Mouse (Mus musculus): ENCODE measurements around the gene Ifnar1. TPM values are rescaled to one million over a fixed set of nuclear protein-coding genes. Genes with fewer than 3 reads are reported as not detected.
A peak's percentile ranks its signal among the peaks of the same experiment; 100 is the strongest.
"Not testable (repeated sequence)": the region's sequence is repeated elsewhere in the genome, so short reads cannot be mapped to it uniquely, and the experiment has no call there.

The Ifnar1 gene
- 10 to 100 TPM; 83.8 to 92.7 TPM for total RNA-seq (2021)

- intact Hi-C loops (cut with DNase I), result no loop called here
- peak; percentile 99 for DNase-seq
These were observed at the start of gene Ifnar1 for GRCm38 (mm10) chr16:91484808-91485700. Ifnar1 (plus strand) TSS chr16:91485238.

- DNase-seq, result no peak
- intact Hi-C loops (cut with DNase I), result no loop called here
These were observed 47.0 kb upstream of the Ifnar1 start for GRCm38 (mm10) chr16:91438081-91438480.

- intact Hi-C loops (cut with DNase I); DNase-seq: not testable (repeated sequence)
These were observed 46.4 kb upstream of the Ifnar1 start for GRCm38 (mm10) chr16:91438599-91438998.

GRCm38 (mm10) chr16:91441366-91441765, 43.7 kb upstream of the Ifnar1 start:
- intact Hi-C loops (cut with DNase I), result no loop called here
- peak; percentile 22 for DNase-seq

- intact Hi-C loops (cut with DNase I), result no loop called here
- DNase-seq, result no peak
These were observed 43.2 kb upstream of the Ifnar1 start for GRCm38 (mm10) chr16:91441811-91442240.

- intact Hi-C loops (cut with DNase I), result no loop called here
- DNase-seq, result no peak
These were observed 42.6 kb upstream of the Ifnar1 start for GRCm38 (mm10) chr16:91442446-91442845.

- no peak for DNase-seq
- intact Hi-C loops (cut with DNase I), result no loop called here
These were observed 41.8 kb upstream of the Ifnar1 start for GRCm38 (mm10) chr16:91443211-91443611.

GRCm38 (mm10) chr16:91444847-91445246, 40.2 kb upstream of the Ifnar1 start:
- no peak for DNase-seq
- intact Hi-C loops (cut with DNase I), result no loop called here

- no peak for DNase-seq
- intact Hi-C loops (cut with DNase I), result no loop called here
These were observed 39.5 kb upstream of the Ifnar1 start for GRCm38 (mm10) chr16:91445566-91445965.

- DNase-seq, result no peak
- intact Hi-C loops (cut with DNase I), result no loop called here
These were observed 38.1 kb upstream of the Ifnar1 start for GRCm38 (mm10) chr16:91446778-91447511.

- no peak for DNase-seq
- intact Hi-C loops (cut with DNase I), result no loop called here
These were observed 37.5 kb upstream of the Ifnar1 start for GRCm38 (mm10) chr16:91447512-91447900.

- no peak for DNase-seq
- intact Hi-C loops (cut with DNase I), result no loop called here
These were observed 37.0 kb upstream of the Ifnar1 start for GRCm38 (mm10) chr16:91448088-91448487.

GRCm38 (mm10) chr16:91448895-91449294, 36.1 kb upstream of the Ifnar1 start:
- intact Hi-C loops (cut with DNase I), result no loop called here
- no peak for DNase-seq

- intact Hi-C loops (cut with DNase I), result no loop called here
- DNase-seq, result no peak
These were observed 34.6 kb upstream of the Ifnar1 start for GRCm38 (mm10) chr16:91450137-91451064.

- intact Hi-C loops (cut with DNase I), result no loop called here
- no peak for DNase-seq
These were observed 33.1 kb upstream of the Ifnar1 start for GRCm38 (mm10) chr16:91451949-91452348.

GRCm38 (mm10) chr16:91452363-91452896, 32.6 kb upstream of the Ifnar1 start:
- intact Hi-C loops (cut with DNase I), result no loop called here
- no peak for DNase-seq

- DNase-seq, result no peak
- intact Hi-C loops (cut with DNase I), result no loop called here
These were observed 29.2 kb upstream of the Ifnar1 start for GRCm38 (mm10) chr16:91455868-91456267.

- intact Hi-C loops (cut with DNase I), result no loop called here
- no peak for DNase-seq
These were observed 26.7 kb upstream of the Ifnar1 start for GRCm38 (mm10) chr16:91458301-91458746.

GRCm38 (mm10) chr16:91458976-91459375, 26.1 kb upstream of the Ifnar1 start:
- intact Hi-C loops (cut with DNase I), result no loop called here
- DNase-seq, result peak; percentile 76

- intact Hi-C loops (cut with DNase I), result no loop called here
- DNase-seq, result no peak
These were observed 25.6 kb upstream of the Ifnar1 start for GRCm38 (mm10) chr16:91459396-91459795.
